Mouse (Mus musculus): ENCODE measurements around the gene Gdf11.
A peak's percentile ranks its signal among the peaks of the same experiment; 100 is the strongest.

The Gdf11 gene

DNA sequence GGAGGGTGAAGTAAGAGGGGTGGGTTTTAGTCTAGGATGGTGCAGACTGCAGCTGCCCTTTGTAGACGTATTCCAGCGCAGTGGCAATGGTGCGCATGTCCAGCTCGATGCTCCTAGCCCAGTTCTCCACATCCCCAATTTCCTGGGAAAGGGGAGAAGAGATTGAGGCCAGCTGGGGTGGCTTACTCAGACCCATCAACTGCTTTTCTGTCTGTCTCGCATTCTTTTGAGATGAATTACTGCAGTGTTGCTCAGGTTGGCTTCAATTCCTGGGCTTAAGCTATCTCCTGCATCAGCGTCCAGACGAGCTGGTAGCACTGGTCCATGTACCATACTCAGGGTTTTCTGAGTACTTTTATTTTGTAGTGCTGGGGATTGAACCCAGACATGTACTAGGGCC, 28.4 kb upstream of the Gdf11 start:
- no peak for DNase-seq (ENCODE audit: low read depth, low spot score)

GRCm38 (mm10) chr10:128919203-128919631, 27.7 kb upstream of the Gdf11 start:
- DNase-seq (ENCODE audit: low read depth, low spot score): no peak

DNA sequence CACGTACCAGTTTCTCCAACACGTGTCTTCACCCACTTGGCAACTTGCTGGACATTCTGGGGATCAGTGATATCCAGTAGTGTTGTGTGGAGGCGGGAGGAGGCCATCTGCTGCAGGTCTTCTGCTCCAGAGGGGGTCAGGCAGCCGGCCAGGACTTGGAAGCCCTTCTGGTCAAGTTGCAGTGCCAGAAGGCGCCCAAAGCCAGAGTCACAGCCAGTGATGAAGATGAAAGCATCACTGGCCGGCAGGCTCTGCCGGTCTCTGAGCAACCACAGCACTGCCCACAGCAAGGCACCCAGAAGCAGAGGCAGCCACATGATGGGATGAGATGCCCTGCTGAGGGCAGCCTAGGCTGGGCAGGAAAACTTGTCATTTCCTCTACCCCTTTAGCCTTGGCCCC, 26.7 kb upstream of the Gdf11 start:
- no peak for DNase-seq (ENCODE audit: low read depth, low spot score)

DNA sequence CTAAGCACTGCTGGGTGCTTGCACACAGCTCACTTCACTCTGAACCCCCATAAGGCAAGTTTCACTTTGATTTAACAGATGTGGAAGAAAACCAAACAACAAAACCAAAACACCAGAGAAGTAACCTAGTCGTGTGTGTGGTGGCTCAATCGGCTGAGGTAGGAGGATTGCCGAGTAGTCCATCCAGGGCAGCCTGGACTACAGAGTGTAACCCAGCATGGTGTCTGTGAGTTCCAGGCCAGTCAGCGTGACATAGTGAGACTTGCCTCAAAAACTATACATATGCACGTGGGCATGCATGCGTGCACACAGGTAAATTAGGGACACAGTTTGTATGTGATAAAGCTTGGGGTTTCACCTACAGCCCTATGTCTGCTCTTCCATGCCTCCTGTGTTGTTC, 25.9 kb upstream of the Gdf11 start:
- no peak for DNase-seq (ENCODE audit: low read depth, low spot score)

DNA sequence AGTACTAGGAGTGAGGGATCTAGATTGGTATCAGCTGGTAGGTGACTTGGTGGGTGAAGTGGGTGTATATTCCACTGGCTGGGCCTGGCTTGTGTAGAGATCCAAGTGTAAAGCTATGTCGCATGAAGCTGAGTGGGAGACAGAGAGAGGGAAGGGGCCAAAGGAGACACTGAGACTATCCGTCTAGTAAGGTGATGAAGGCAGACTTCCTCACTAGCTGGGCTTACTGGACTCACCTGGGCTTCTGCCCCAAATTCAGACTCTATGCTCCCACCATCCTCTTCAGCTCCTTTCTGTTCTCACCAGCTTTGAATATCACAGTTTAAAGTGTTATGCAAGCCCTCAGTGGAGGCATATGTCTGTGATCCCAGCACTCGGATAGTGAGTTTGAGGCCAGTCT, 25.1 kb upstream of the Gdf11 start:
- DNase-seq (ENCODE audit: low read depth, low spot score): no peak

DNA sequence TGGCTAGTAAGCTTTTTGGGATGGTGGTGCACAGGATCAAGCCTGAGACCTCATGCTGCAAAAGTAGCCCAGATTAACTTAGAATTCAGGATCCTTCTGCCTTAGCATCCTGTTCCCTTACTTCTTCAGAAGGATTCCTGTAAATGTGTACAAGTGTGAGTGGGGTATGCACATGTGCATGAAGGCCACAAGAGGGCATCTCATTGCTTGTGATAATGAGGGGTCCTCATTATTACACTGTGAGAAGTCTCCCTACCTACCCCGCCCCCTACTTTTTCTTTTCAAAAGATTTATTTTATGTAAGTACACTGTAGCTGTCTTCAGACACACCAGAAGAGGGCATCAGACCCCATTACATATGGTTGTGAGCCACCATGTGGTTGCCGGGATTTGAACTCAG, 24.0 kb upstream of the Gdf11 start:
- no peak for DNase-seq (ENCODE audit: low read depth, low spot score)

DNA sequence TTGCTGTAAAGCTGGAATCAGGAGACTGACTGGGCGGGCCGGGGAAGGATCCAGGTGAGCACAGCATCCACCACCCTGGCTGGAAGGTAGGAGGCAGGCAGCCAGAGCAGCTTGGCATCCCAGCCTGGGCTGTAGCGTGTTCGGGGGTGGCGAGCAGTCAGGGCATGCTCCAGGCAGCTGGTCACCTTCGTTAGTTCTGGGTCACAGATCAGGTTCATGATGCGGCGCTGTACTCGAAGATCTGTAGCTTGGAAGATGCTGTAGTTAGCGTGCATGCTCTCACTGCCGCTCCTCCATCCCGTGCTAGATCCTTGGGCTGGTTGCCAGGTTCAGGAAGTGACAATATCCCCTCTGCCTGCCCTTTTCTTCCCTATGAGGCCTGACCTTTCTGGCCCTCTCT, 22.2 kb upstream of the Gdf11 start:
- DNase-seq (ENCODE audit: low read depth, low spot score): no peak

GRCm38 (mm10) chr10:128913219-128913618, 21.7 kb upstream of the Gdf11 start:
- DNase-seq (ENCODE audit: low read depth, low spot score): peak; percentile 85

- DNase-seq (ENCODE audit: low read depth, low spot score): no peak
These were observed 21.3 kb upstream of the Gdf11 start for GRCm38 (mm10) chr10:128912791-128913190.

GRCm38 (mm10) chr10:128912268-128912667, 20.8 kb upstream of the Gdf11 start:
- DNase-seq (ENCODE audit: low read depth, low spot score): no peak

DNA sequence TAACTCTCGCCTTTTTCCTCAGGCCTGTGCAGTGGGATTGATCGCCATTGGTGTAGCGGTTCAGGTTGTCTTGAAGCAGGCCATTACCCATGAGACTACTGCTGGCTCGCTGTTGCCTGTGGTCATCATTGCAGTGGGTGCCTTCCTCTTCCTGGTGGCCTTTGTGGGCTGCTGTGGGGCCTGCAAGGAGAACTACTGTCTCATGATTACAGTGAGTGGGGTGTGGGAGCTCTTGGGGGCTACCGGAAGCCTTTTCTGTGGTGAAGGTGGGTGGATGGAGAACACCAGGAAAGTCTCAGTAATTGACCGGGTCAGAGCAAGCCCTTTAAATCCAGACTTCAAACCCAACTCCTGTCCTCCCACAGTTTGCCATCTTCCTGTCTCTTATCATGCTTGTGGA, 19.9 kb upstream of the Gdf11 start:
- no peak for DNase-seq (ENCODE audit: low read depth, low spot score)

DNA sequence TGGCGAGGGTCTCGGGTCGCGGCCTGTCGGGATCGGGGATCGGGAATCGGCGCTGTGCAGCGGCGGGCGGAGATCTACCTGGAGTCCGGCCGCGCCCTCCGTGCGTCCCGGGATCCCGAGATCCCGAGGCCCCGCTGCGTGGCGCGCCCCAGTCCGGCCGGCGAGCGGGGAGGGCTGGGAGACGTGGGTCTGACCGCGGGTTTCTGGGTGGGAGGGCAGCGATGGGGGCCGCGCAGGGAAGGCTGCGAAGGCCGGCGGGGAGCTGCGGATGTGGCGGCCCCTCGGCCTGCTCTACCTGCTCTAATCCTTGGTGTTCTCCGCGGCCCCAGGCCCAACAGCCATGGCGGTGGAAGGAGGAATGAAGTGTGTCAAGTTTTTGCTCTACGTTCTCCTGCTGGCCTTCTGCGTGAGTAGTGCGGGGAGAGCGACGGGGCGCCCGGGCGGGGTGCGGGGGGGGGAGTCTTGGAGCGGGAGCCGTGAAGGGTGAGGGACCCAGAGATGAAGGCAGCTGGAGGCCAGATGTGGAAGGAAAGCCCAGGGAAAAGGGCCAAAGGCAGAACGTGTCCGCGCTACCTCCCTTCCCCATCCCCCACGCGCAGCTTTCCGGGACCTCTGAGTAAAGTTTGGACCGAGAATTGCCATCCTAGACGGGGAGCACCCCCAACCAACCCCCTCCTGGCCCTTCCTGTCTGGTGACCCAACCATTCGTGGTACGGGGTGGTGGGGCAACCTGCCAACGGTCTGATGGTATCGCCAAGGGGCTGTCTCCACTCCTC, 18.7 kb upstream of the Gdf11 start:
- no peak for DNase-seq (ENCODE audit: low read depth, low spot score)

GRCm38 (mm10) chr10:128909567-128910028, 18.1 kb upstream of the Gdf11 start:
- peak; percentile 77 for DNase-seq (ENCODE audit: low read depth, low spot score)

DNA sequence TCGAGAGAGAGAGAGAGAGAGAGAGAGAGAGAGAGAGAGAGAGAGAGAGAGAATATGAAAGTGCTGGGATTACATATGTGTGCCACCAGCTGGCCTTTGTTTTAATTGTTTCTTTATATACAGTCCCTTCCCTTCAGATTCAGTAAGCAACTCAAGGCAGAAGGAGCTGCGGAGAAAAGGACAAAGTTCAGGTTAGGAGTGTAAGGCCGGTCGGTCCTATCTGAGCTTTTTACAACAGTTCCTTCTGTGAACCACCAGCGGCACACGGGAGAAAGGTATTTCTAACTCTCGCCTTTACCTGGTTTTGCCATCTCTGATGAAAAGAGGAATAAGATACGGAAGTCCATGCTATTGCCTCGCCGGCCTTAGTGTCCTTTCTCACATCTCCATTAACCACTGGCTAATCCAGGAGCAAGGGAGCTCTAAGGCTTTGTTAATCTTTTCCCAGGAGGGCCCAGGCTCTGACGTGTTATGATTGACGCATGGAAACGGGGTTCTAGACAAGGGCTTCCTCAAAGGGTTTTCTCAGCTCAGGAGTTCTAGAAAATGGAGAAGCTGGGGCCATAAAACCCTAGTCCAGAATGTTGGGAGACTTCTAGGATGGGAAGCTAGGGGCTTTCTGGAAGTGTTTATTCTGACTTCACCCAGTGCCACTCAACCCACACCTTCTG, 17.4 kb upstream of the Gdf11 start:
- DNase-seq (ENCODE audit: low read depth, low spot score): no peak

GRCm38 (mm10) chr10:128904812-128905211, 13.3 kb upstream of the Gdf11 start:
- no peak for DNase-seq (ENCODE audit: low read depth, low spot score)

GRCm38 (mm10) chr10:128902409-128902988, 11.0 kb upstream of the Gdf11 start:
- DNase-seq (ENCODE audit: low read depth, low spot score): no peak

- no peak for DNase-seq (ENCODE audit: low read depth, low spot score)
These were observed 9.9 kb upstream of the Gdf11 start for GRCm38 (mm10) chr10:128901409-128901808.

- no peak for DNase-seq (ENCODE audit: low read depth, low spot score)
These were observed 9.2 kb upstream of the Gdf11 start, which contains the start of gene Cd63 for GRCm38 (mm10) chr10:128900698-128901097. TSS of gene Cd63 (plus strand) at chr10:128900989.

DNA sequence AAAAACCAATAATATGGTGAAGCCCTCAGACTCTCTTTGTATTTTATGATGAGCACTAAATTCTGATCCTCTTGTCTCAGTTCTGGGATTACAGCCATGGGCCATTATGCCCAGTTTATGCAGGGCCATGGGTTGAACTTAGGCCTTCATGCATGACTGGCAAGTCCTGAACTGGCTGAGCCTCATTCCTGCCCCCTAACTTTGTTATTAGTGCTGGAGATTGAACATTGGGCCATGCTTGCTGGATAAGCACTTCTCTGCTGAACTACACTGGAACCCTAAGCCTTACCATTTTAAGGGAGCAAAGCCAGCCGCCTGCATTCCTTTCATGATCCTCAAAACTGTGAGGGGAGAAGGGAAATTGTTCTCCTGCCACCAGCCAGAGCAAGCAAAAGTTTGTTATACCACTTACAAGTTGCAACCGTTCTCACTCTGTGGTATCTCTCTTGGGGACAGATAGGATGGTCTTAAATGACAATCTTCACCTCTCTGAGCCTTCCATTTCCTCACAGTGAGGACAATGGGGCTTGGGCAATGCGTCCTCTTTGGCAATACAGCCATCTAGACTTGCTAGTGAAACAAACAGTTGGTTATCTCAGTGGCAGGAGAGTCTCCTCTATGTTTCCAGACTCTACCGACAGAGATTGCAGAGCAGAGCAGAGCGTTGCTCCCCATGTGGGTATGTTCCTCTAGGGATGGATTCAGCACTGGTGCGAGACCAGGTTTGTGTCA, 8.4 kb upstream of the Gdf11 start:
- no peak for DNase-seq (ENCODE audit: low read depth, low spot score)

DNA sequence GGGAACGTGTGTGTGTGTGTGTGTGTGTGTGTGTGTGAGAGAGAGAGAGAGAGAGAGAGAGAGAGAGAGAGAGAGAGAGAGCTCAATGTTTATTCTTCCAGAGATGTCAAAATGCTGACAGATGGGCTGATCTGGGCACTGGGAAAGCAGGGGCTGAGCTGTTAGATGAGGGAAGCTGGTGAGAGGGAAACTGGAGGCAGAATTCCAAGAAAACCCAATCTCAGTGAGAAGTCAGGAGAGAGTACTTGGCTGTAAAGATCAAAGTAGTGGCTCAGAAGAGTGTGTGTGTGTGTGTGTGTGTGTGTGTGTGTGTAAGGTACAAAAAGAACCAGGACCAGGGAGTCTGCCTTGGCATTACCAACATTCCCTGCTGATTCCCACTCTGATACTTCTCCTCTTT, 6.0 kb upstream of the Gdf11 start:
- DNase-seq (ENCODE audit: low read depth, low spot score): no peak

GRCm38 (mm10) chr10:128896807-128897206, 5.3 kb upstream of the Gdf11 start:
- no peak for DNase-seq (ENCODE audit: low read depth, low spot score)
